Mouse (Mus musculus): ENCODE measurements around the gene Ing4.

Gene Ing4

DNA sequence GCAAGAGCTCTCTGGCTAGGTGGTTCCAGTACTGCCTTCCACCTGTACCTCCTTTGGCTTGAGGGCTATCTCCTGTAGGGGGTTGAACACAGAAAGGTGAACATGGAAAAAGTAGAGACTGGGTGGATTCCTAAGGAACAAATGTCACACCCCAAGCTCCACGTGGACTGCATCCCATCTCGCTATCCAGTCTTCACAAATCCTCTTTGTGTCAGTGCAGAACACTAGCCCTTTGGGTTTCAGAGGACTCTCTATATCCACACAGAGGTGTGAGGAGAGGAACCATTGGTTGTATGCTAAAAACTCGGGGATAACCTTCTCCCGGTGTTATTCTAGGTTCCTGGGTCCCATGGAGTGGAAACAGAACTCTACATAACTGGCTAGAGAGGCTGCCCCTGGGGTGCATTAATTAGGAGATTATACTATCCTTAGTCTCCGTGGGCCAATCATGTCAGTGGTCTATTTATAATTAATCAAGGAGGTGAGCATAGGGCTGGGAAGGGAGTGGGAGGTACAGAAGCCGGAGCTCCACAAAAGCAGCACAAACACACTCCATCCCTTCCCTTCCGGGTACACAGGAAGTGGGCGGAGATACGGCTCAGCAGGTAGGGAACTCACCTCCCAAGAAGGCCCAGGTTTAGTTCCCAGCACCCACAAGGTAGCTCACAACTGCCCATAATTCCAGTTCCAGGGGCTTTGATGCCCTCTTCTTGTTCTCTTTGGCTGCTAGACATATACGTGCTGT is 51.0 kb downstream of the Ing4 start:
- no peak for DNase-seq (ENCODE audit: low read depth, low spot score)

DNA sequence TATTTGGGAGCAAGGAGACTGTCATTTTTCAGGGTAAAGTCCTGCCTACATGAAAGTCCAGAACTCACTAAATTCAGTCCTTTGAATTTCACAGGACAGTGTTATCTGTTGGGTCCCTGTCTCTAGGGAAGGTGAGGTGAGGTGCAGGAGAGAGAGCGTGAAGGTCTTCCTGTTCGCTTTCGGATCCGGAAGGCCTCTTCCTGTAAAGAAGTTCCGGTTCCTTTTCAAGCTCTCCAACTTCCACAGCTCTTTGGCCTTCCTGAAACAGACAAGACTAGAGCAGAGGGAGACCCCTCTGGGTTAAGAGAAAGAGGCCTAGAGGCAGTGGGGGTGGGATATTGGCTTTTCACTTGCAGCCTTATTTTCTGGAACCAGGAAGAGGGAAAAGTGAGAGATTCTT is 52.8 kb downstream of the Ing4 start:
- no peak for DNase-seq (ENCODE audit: low read depth, low spot score)

DNA sequence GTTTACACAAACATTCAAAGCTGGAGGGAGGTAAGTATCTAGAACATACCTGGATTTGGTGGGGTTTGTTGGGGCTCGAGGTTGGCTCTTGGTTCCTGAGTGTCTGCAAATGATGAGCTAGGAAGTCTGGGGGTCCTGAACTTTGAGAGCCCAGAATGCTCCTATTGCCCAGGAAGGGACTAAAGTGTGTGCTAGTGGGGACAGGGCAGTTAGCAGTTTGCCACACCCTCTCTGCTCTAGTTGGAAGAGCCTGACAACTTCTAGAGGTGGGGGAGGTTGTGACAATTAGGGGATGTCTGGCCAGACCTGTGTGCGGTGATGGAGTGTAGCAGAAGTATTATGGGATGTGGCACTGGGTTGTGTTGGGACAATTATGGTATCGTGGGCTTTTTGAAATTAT is 55.3 kb downstream of the Ing4 start:
- no peak for DNase-seq (ENCODE audit: low read depth, low spot score)

DNA sequence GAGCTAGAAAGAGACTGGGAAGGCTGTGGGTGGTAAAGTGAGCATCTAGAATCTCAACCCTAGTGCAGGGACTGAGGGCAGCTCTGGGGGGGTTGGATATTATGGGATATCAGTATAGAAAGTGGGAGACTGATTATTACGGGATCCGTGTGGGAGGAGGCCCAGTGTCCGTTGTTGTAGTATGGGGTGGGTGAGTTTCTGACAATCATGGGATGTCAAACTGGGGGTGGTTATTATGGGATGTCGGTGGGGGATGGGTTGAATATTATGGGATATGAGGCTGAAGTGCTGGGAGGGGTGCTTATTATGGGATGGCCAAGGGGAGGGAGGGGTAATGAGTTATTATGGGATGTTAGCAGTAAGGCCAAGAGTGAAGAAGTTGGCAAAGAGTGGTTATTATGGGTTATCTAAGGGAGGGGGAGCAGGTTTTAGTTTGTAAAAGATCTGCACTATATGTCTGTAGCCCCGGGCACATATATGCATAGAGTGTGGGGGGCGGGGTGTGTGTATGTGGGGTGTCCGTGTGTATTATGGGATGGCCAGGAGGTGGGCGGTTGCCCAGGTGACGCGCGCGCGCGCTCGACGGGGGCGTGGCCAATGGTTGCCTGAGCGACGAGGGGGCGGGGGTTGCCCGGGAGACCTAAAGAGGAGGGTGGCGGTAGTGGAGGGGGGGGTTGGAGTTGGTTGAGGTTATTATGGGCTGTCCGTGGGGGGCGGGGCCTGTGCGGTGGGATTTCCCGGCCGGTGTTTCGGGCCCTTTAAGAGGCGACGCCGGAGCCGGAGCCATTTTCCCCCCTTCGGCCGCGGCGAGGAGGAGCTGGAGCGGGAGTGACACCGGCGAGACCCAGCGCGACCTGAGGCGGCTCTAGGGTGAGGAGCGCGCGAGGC is 56.1 kb downstream of the Ing4 start, which contains the start of gene Chd4:
Chd4 (plus strand) TSS at position 591 of the 888 bp plus-strand sequence.
- peak; percentile 89 for DNase-seq (ENCODE audit: low read depth, low spot score)

DNA sequence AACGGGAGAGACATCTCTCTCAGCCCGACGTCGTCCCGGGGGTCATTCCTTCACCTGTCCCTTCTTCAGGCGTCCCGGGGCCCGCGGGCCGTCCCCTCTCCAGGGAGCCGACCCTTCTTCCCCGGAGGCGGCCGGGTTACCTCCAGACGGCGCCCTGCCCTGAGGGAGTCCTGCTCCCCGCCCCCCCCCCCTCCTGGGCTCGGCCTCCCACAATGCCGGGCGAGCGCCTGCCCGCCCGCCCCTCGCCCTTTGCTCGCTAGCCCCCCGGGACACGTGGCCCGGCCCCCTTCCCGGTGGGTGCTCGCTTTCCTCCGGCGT is 56.7 kb downstream of the Ing4 start:
- DNase-seq (ENCODE audit: low read depth, low spot score): no peak

DNA sequence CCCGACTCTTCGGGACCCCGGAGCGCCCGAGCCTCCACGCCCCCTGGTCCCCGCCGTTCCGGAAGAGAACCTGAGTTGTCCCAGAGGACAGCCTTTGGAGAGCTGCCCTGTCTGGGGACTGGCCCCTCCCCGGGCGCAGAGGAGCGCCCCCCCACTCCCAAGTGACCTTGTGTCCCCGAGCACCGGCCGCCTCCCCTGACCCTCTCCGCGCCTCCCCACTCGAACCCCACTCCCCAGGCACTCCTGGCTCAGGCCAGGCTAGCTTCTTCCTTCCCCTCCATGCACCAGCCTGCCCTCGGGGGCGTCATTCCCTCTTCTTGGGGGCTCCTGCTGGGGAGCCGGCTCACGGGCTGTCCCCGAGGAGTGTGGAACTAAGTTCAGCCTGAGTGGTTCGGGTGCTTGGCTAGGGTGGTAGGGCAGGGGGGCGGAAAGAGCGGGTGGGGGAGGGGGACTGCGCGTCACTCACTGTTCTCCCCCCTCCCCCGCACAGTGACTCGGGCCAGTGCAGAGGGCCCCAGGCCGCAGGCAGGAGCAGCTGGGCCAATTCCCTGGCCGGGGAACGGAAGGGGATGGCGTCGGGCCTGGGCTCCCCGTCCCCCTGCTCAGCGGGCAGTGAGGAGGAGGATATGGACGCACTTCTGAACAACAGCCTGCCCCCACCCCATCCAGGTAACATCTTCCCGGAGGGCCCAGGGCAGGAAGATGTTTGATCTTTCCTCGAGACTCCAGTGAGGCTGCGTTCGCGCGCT is 57.2 kb downstream of the Ing4 start:
- no peak for DNase-seq (ENCODE audit: low read depth, low spot score)

DNA sequence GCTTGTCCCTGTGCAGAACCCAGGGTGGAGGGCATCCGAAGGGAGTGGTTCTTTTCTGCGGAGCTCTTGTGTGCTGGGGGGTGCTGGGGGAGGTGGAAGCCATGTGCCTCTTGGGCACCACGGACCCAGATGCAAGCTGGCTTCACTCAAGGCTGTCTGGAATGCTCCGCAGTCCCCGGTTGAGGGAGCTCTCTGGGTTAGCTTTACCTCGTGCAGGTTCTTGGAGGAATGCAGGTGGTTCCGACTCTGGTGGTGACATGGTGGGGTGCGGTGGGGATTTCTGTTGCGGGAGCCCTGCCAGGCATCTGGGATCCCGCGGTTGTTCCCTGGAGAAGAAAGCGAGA is 57.8 kb downstream of the Ing4 start:
- DNase-seq (ENCODE audit: low read depth, low spot score): no peak

DNA sequence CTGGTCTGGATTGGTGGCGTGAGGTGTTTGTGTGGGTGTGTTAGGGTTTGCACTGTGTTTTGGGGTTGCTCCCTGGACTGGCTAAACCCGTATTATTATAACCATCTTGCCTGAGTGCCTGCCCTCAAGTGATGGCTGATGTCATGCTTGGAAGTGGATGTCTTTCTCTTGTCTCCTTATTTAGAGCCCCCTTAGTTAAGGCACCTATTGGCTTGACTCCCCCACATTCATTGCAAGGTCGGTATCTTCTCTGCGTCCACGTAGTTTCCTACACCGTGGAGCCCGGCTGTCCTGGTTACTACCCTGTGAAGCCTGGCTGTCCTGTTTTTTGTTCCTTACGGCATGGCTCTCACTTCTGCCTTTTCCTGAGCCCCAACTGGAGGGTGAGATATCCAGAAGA is 58.4 kb downstream of the Ing4 start:
- no peak for DNase-seq (ENCODE audit: low read depth, low spot score)

DNA sequence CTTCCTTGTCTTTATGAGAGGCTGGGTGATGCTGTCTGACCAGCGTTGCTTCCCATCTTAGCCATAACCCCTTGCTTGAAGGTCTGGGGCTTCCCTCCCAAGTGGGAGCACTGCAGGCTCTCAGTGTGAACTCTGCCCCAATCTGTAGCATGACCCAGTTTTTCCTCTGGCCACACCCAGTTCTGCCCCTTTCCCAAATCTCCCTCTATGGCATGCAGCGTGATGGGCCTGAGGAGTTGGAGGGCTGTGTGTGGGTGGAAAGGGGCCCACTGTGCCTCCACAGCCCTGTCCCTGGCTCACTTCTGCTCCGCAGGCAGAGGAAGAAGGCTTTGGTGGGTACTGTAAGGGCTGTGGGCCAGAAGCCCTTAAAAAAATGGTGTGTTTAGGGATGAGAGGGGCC is 59.0 kb downstream of the Ing4 start:
- DNase-seq (ENCODE audit: low read depth, low spot score): no peak

All from brain, embryonic 18.5 days (tissue).